Mouse (Mus musculus): ENCODE results near the gene Fgf15. TPM values are rescaled to one million over a fixed set of nuclear protein-coding genes. Genes with fewer than 3 reads are reported as not detected.
A peak's percentile ranks its signal among the peaks of the same experiment; 100 is the strongest.

Gene Fgf15
- total RNA-seq (2014; fragmentation: Nextera tagmentation) (not detected in 2 replicates), total RNA-seq (2017) (0.09 TPM in 1 of 2 replicates, not detected in the other)

DNA sequence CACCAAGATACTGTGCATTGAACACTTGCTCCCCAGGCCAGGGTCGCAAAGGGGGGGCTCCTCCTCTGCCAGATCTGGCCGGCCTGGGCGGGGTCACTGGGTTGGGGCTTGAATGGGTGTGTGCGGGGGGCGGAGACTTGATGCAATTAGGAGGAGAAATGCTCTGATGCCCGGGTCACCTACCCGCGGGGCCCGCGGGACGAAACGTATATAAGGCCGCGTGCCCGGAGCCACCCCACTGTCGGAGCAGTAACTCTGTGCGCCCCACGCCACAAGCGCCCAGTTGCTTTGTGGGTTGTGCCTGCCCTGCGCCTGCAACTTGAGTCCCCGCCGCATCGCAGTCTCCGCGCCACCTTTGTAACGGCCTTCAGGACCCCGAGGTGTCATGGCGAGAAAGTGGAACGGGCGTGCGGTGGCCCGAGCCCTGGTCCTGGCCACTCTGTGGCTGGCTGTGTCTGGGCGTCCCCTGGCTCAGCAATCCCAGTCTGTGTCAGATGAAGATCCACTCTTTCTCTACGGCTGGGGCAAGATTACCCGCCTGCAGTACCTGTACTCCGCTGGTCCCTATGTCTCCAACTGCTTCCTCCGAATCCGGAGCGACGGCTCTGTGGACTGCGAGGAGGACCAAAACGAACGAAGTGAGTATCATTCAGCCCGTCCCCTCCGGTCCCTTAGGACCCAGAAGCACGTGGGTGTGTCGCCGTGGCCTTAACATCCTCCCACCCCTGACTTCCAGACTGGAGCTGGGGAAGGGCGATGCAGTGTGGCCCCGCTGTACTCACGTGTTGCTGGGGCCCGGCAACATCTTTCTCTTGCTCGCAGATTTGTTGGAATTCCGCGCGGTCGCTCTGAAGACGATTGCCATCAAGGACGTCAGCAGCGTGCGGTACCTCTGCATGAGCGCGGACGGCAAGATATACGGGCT, at the start of gene Fgf15:
Fgf15 (plus strand) TSS at position 238 of the 925 bp plus-strand sequence.
- peak; percentile 47 for ATAC-seq (replicated peaks; ENCODE audit: poor library complexity, severe bottlenecking)

DNA sequence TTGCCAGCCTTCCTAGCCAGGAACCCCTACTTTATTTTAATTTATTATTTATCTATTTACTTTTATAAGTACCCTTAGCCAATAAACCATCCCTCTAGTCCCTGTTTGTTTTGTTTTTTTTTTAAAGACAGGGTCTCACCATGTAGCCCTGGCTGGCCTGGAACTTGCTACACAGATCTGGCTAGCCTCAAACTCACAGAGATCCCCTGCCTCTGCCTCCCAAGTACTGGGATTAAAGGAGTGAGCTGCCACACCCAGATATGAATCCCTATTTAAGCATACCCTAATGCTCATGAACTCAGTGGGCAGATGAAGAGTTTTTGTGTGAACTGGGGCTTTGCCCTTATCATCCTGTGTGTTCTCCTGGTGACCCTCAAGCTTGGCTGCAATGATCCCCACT, 49.3 kb upstream of the Fgf15 start, which contains the start of gene Fgf4:
Fgf4 (plus strand) TSS at position 301 of the 400 bp plus-strand sequence.
- no peak for ATAC-seq (replicated peaks; ENCODE audit: poor library complexity, severe bottlenecking)

GRCm38 (mm10) chr7:144851321-144851720, 45.0 kb upstream of the Fgf15 start:
- no peak for ATAC-seq (replicated peaks; ENCODE audit: poor library complexity, severe bottlenecking)

- no peak for ATAC-seq (replicated peaks; ENCODE audit: poor library complexity, severe bottlenecking)
These were observed 41.4 kb upstream of the Fgf15 start for GRCm38 (mm10) chr7:144854966-144855365.

GRCm38 (mm10) chr7:144857158-144857557, 39.2 kb upstream of the Fgf15 start:
- no peak; the same call in 1 of the 2 replicates for ATAC-seq (replicated peaks; ENCODE audit: poor library complexity, severe bottlenecking)

DNA sequence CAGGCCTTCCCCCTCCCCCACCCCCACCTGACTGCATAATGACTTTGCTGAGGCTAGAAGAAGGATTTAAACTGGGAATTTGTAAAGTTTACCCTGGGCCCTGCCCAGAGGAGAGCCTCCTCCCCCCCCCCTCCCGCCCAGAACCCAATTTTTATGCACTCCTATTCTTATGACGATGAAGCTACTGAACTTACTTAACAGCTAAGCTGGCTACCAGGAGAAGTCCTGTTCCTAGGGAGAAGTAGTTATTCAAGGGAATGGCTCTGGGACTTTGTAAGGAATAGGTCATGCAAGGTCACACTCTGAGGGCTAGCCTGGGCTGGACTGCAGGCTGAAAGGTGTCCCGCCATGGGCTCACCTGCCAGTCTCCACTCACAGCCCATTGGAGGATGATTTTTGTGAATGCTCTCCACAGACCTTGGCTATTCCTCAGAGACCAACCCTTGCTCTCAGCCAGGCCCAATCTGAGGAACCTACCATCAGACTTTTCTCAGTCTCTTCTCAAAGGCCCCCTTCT, 38.4 kb upstream of the Fgf15 start:
- no peak for ATAC-seq (replicated peaks; ENCODE audit: poor library complexity, severe bottlenecking)

DNA sequence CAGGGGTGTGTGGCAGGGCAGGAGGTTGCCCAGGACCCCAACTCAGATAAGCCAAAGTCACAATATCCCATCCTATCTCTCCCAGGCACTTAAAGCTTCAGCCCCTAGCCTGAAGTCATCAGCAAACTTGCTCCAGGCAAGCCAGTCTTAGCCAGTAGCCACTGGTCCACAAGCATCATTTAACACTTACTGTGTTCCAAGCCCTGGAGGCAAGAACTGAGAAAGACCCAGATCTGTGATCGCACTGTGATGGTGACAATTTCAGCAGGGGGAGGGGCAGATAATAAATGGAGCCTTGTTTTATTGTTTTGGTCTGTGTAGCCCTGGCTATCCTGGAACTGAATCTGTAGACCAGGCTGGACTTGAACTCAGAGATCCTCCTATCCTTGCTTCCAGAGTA, 37.6 kb upstream of the Fgf15 start:
- no peak for ATAC-seq (replicated peaks; ENCODE audit: poor library complexity, severe bottlenecking)

DNA sequence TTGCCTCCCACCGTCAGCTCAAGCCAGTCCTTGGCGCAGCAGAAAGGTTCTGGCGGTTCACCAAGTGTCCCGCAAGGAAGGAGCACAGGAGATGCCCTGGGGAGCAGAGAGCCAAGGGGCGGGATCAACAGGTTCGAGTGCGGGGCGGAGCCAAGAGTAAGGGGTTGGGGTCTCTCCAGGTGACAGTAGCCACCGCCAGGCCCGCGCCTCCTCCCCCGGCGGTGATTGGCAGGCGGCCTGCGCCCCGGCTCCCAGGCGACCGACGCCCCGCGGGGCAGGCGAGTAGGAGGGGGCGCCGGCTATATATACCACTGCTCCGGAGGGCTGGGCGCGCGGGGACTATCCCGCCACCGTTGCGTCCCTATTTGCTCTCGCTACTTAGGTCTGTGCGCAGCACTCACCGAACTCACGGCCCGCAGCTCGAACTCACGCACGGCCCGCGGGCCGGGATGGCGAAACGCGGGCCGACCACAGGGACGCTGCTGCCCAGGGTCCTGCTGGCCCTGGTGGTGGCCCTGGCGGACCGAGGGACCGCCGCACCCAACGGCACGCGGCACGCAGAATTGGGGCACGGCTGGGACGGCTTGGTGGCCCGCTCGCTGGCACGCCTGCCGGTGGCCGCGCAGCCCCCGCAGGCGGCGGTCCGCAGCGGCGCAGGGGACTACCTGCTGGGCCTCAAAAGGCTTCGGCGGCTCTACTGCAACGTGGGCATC, 35.1 kb upstream of the Fgf15 start:
- ATAC-seq (replicated peaks; ENCODE audit: poor library complexity, severe bottlenecking): no peak

DNA sequence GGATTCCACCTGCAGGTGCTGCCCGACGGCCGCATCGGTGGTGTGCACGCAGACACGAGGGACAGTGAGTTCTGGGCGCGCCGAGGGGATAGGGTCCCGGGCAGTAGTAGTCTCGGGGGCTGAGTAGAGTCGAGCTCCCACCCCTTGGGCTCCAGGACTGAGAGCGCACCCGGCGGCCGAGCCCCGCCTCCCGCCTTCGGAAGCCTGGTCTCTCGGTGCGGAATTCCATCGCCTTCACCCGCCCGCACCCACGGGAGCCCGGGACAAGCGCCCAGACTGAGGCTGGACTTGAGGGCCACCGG, 34.6 kb upstream of the Fgf15 start:
- no peak for ATAC-seq (replicated peaks; ENCODE audit: poor library complexity, severe bottlenecking)

- ATAC-seq (replicated peaks; ENCODE audit: poor library complexity, severe bottlenecking): no peak
These were observed 34.2 kb upstream of the Fgf15 start for GRCm38 (mm10) chr7:144862126-144862525.

- ATAC-seq (replicated peaks; ENCODE audit: poor library complexity, severe bottlenecking): peak; percentile 80
These were observed 33.6 kb upstream of the Fgf15 start for GRCm38 (mm10) chr7:144862712-144863111.

GRCm38 (mm10) chr7:144863196-144863595, 33.1 kb upstream of the Fgf15 start:
- ATAC-seq (replicated peaks; ENCODE audit: poor library complexity, severe bottlenecking): no peak

GRCm38 (mm10) chr7:144864160-144864670, 32.1 kb upstream of the Fgf15 start:
- ATAC-seq (replicated peaks; ENCODE audit: poor library complexity, severe bottlenecking): no peak

GRCm38 (mm10) chr7:144867161-144867560, 29.2 kb upstream of the Fgf15 start:
- ATAC-seq (replicated peaks; ENCODE audit: poor library complexity, severe bottlenecking): no peak

GRCm38 (mm10) chr7:144867602-144868001, 28.7 kb upstream of the Fgf15 start:
- no peak for ATAC-seq (replicated peaks; ENCODE audit: poor library complexity, severe bottlenecking)

GRCm38 (mm10) chr7:144872420-144872819, 23.9 kb upstream of the Fgf15 start:
- ATAC-seq (replicated peaks; ENCODE audit: poor library complexity, severe bottlenecking): no peak

DNA sequence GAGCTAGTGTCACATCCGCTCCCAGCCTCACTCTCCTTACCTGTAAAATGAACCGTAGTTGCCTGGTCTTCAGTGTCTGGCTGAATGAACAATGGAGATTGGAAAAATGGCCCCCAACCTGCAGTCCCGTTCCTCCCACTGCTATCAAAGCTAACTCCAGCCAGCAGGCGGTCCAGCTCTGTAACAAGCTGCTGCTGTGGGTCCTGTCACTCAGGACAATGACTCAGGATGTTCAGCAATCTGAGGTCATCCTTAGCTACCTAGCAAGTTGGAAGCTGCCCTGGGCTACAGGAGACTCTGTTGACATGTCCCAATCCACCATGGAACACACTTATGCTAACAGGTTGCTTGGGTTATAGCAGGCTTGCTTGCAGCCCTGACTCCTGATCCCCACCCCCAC, 23.2 kb upstream of the Fgf15 start:
- no peak for ATAC-seq (replicated peaks; ENCODE audit: poor library complexity, severe bottlenecking)

GRCm38 (mm10) chr7:144874226-144874625, 22.1 kb upstream of the Fgf15 start:
- ATAC-seq (replicated peaks; ENCODE audit: poor library complexity, severe bottlenecking): no peak

DNA sequence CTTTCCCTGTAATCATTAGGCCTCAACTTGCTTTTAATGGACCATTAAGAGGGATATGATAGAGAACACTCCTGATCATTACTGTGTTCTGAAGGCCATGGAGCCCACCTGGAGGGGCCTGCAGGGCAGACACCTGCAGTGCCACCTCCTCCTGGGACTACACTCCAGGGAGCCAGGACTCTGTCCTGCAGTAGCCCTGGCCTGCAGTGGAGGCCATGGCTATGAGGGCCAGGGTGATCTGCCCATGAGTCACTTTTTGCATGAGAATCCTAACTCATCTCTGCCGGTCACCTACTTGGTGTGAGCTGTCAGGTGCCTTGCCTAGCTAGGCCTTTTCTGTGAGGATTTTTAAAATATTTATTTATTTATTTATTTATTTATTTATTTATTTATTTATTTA, 17.9 kb upstream of the Fgf15 start:
- ATAC-seq (replicated peaks; ENCODE audit: poor library complexity, severe bottlenecking): no peak

DNA sequence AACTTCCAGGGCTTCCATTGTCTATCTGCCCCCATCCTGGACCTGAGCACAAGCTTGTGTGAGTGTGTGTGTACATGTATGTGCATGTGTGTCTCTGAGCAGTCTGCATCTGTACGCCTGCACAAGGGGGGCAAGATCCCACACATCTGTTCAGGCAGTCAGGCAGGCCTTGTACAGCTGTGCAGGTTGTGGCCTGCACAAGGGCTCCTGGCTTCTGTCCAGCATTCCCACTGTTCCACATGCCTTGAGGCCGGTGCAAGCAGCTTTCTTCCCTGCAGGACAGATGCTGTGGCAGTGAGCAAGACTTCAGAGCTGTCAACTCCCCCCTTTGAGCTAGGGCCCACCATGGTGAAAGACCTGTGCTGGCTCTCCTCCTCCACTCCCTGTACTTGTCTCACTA, 13.2 kb upstream of the Fgf15 start:
- no peak for ATAC-seq (replicated peaks; ENCODE audit: poor library complexity, severe bottlenecking)

DNA sequence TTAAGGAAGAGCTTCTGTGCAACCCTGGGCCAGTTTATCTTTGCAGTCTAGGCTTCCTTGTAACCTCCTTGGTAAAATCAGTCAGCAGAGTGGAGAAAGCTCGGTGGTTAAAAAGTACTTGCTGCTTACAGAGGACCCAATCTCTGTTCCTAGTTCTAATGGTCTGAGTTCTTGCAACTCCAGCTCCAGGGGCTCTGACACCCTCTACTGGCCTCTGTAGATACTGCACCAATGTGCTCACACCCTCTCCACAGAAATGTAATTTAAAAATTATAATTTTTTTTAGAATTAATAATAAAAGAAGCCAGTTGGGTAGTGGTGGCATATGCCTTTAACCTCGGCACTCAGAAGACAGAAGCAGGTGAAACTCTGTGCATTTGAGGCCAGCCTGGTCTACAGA, 8.7 kb upstream of the Fgf15 start:
- ATAC-seq (replicated peaks; ENCODE audit: poor library complexity, severe bottlenecking): no peak; the same call in 1 of the 2 replicates

Measured in granulocyte monocyte progenitor cell, adult 5-6 weeks (primary cell).